Mouse (Mus musculus): ENCODE results near the gene Psmd2. TPM values are rescaled to one million over a fixed set of nuclear protein-coding genes. Genes with fewer than 3 reads are reported as not detected.
A peak's percentile ranks its signal among the peaks of the same experiment; 100 is the strongest.

The Psmd2 gene
- 379 and 388 TPM in 2 replicates for polyA plus RNA-seq (2015; fragmentation: Nextera tagmentation; extraction: Ambion mirVana)

DNA sequence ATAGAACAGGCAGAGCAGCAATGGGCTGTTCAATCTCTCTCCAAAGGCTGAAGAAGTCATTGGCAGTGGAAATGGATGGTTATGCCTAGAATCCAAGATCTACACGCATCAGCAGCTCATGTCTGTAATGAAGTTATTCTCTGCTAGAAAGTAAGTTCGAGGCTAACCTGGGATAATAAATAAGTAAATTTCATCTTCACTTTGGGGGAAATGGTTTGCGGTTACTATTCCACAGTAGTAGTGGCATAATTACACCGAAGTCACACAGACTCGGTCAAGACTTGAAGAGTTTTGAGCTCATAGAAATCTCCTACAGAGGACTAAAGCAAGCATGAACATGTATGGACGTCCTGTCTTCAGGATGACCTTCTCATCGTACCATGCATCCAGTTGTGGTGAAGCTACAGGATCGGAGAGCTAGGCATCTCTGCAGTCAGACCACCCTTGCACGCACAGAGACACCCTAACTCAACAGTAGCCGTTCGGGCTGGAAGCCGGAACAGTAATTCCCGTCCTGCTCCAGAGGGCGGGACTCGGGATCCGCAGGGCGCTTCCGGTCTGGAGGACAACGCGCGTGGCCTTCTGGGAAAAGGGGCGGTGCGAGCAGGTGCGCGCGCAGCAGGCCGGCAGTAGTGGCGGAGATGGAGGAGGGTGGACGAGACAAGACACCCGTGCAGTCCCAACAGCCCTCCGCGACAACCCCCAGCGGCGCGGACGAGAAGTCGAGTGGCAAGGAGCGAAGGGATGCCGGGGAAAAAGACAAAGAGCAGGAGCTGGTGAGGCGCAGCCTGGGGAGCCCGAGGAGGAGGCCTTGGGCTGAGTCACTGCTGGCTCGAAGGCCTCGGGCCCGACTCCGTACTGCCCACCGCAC is at the start of gene Psmd2:
Psmd2 (plus strand) TSS at position 577 of the 871 bp plus-strand sequence.
- H3K4me3 ChIP-seq = peak within 1 kb of the TSS; percentile 95
- H3K27ac ChIP-seq (replicated peaks) = peak within 1 kb of the TSS; percentile 83
- peaks cover 21% of the 10 kb centered on the region for H3K4me1 ChIP-seq
- peaks cover 19% of the 10 kb centered on the region for H3K36me3 ChIP-seq
- 2% methylated on average over 46 of the region's 46 CpGs for WGBS
- H3K9ac ChIP-seq (replicated peaks) = peak within 1 kb of the TSS; percentile 93
- H3K27me3 ChIP-seq = no peaks in the 10 kb centered on the region
- no peaks in the 10 kb centered on the region for H3K9me3 ChIP-seq
- H3K4me2 ChIP-seq (replicated peaks) = peak within 1 kb of the TSS; percentile 89
- peak; percentile 97 for ATAC-seq (replicated peaks)

DNA sequence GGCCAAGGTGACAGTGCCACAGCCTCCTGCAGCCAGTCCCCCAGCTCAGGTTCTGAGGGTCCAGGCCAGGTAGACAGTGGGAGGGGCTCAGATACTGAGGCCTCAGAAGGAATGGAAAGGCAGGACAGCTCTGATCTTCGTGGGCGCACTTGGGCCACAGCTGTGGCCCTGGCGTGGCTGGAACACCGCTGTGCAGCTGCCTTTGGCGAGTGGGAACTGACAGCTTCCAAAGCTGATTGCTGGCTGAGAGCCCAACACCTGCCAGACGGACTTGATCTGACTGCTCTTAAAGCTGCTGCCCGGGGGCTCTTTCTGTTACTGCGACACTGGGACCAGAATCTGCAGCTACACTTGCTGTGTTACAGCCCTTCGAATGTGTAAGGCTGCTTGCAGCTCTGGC is 46.7 kb upstream of the Psmd2 start:
- H3K27ac ChIP-seq (replicated peaks) = no peak overlapping the region; the same call in 1 of the 2 replicates

DNA sequence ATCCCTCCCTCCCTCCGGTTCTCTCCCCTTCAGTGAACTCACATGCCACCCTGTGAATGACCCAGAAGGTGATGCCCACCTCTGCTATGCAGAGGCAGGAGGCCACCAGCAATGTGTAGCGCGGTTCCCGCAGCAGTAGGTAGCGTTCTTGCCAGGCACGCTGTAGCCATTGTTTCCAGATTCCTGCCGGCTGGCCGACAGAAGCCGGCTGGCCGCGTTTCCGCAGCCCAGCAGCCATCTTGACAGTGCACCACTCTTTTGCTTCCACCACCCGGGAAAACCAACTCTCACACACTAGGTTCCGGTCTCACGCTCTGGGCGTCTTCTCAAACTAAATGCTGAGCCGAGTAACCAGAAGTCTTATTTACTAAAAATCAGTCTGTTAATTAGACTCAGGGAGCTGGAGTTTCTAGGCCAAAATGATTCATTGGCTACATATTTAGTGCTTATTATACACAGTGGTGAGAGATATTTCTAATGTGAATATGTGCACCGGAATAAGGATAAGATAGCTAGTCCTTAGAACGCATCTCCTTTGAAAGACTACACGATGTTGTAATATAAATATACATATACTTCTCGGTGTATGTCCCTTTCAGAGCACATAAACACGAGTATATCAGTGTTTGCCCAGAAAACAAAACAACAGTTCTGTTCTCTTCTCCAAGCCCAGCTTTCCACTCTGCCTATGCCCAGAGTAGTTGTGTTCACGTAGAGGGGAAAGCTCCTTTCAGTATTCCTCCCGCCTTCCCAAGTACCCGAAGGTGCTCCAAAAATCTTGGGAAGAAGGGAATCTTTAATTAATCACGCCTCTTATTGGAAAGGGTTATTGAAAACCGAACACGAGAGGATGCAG is 40.7 kb upstream of the Psmd2 start:
- no peaks in the 10 kb centered on the region for H3K9me3 ChIP-seq
- H3K27me3 ChIP-seq = no peaks in the 10 kb centered on the region
- peak overlapping the region; percentile 93 for H3K4me2 ChIP-seq (replicated peaks)
- peak overlapping the region; percentile 75 for H3K4me3 ChIP-seq
- peak overlapping the region; percentile 88 for H3K27ac ChIP-seq (replicated peaks)
- peaks cover 29% of the 10 kb centered on the region for H3K4me1 ChIP-seq
- peak overlapping the region; percentile 85 for H3K9ac ChIP-seq (replicated peaks)
- peaks cover 22% of the 10 kb centered on the region for H3K36me3 ChIP-seq
- whole genome bisulfite sequencing = under 1% methylated on average over 28 of the region's 28 CpGs
- peak; percentile 68 for ATAC-seq (replicated peaks)

More for the DNA sequence above, 46.7 kb upstream of the Psmd2 start:
- no peak overlapping the region for H3K4me3 ChIP-seq
- H3K4me2 ChIP-seq (replicated peaks) = no peak overlapping the region
- 43% methylated on average over 9 of the region's 9 CpGs for WGBS
- no peaks in the 10 kb centered on the region for H3K9me3 ChIP-seq
- H3K9ac ChIP-seq (replicated peaks) = no peak overlapping the region
- peaks cover 11% of the 10 kb centered on the region for H3K4me1 ChIP-seq
- H3K36me3 ChIP-seq = peaks cover 39% of the 10 kb centered on the region
- ATAC-seq (replicated peaks) = 0 out of 2 replicates have a peak, but pooled peaks have one; percentile 34
- no peaks in the 10 kb centered on the region for H3K27me3 ChIP-seq

DNA sequence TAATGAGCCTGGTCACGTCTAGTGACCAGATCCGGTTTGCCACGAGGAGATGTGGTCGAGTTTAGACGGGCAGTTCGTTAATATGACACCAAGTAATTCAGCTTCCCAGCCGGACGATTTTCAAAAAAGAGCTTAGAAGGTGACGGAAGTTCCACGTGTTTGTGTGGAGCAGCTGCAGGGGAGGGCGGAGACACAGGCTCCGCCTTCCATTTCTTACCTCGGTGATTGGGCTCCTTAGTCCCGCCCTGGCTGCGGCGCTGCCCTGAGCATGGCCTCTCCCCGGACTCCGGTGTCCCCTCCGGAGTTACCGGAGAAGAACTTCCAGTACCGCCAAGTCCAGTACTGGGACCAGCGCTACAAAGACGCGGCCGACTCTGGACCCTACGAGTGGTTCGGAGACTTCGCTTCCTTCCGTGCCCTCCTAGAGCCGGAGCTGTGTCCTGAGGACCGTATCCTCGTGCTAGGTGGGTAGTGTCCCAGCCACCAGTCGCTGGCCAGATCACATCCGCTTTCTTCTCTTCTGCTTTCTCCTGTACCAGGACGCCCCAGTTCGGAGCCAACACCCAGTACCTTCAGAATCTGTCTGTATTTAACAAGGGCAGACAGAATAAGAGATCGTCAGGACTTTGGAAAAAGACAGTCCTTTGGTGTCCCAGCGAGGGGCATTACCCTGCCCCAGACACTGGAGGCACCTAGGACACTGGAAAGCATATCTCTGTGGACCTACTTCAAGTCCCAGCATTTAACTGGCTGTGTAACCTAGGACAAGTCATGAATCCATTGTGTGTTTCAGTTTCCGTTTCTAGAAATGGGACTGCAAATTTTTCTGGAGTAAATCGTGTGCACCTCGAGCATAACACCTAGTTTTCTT is 39.9 kb upstream of the Psmd2 start, which contains the start of the genes Eef1akmt4, Gm49333 and Alg3:
Eef1akmt4 (plus strand) TSS at position 237 of the 871 bp plus-strand sequence.
Gm49333 (plus strand) TSS at position 254 of the 871 bp plus-strand sequence.
Alg3 (minus strand) TSS at position 379 of the 871 bp plus-strand sequence.
- Histone ChIP-seq H3K9me3 (no peaks in the 10 kb centered on the region), H3K27ac (replicated peaks) (peak within 1 kb of the TSS; percentile 88), H3K27me3 (no peaks in the 10 kb centered on the region), H3K36me3 (peaks cover 16% of the 10 kb centered on the region), H3K4me2 (replicated peaks) (peak within 1 kb of the TSS; percentile 93), H3K9ac (replicated peaks) (peak within 1 kb of the TSS; percentile 85), H3K4me1 (peaks cover 29% of the 10 kb centered on the region), H3K4me3 (peak within 1 kb of the TSS; percentile 75)
- 1% methylated on average over 41 of the region's 41 CpGs for WGBS
- peak; percentile 95 for ATAC-seq (replicated peaks)

DNA sequence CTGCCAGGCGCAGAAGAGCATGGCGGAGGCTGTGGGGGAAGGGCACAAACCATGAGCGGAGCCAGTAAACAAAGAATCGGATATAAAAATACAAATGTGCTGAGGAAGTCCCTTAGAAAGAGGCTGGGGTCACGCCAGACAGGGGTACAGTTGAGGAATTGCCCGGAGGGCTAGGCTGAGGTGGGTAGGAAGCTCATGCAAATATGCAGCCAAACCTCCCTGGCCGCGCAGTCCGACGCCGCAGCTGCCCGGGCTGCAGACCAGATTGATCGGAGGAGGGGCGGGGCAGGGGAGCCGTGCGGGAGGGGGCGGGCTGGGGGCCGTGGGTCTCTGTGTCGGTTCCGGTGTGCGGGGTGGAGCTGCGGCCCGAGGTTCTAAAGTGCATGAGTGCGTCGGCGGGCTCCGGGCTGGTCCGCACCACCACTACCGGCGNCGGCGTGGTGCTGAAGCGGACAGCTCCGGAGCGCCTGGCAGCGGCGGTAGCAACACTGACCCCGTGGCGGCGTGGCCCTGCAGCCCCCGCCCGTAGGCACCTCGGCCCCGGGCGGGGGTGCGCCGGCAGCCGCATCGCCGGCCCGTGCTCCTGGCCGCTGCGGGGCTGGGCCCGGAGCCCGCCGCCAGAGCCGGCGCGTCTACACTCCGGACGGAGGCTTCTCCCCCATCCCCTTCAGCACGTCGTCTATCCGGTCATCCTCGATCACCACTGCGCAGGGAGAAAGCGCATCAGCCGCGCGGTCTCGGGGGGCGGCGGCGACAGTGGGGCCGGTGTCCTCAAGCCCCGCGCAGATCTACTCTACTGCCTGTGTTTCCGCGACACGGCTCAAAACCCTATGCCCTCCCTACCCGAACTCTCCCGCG is 31.7 kb upstream of the Psmd2 start:
- Histone ChIP-seq H3K4me2 (replicated peaks) (peak overlapping the region; percentile 84), H3K36me3 (peaks cover 8% of the 10 kb centered on the region), H3K9me3 (no peaks in the 10 kb centered on the region), H3K9ac (replicated peaks) (peak overlapping the region; percentile 92), H3K27me3 (no peaks in the 10 kb centered on the region), H3K27ac (replicated peaks) (peak overlapping the region; percentile 92), H3K4me3 (peak overlapping the region; percentile 90), H3K4me1 (peaks cover 36% of the 10 kb centered on the region)
- ATAC-seq (replicated peaks) = peak; percentile 15
- WGBS = under 1% methylated on average over 82 of the region's 83 CpGs

DNA sequence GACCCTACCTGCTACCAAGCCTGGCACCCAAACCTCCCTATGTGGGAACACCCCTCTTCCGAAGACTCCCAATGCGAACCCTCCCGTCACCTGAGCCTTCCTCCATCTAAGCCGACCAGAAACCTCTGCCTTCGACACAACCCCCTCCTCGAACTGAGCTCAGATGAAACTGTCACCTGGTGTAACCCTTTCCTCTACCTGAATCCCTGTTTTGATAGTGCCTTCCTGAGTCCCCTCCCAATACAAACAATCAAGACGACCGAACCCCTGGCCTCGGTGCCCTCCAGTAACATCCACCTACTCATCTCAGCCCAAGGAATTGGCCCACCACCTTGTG is 31.1 kb upstream of the Psmd2 start:
- H3K9ac ChIP-seq (replicated peaks) = peak overlapping the region; percentile 92
- no peaks in the 10 kb centered on the region for H3K9me3 ChIP-seq
- H3K4me3 ChIP-seq = peak overlapping the region; percentile 90
- no peaks in the 10 kb centered on the region for H3K27me3 ChIP-seq
- H3K4me2 ChIP-seq (replicated peaks) = peak overlapping the region; percentile 84
- peak overlapping the region; percentile 92 for H3K27ac ChIP-seq (replicated peaks)
- ATAC-seq (replicated peaks) = no peak
- 0% methylated on average over 9 of the region's 9 CpGs for WGBS
- peaks cover 36% of the 10 kb centered on the region for H3K4me1 ChIP-seq
- peaks cover 8% of the 10 kb centered on the region for H3K36me3 ChIP-seq

DNA sequence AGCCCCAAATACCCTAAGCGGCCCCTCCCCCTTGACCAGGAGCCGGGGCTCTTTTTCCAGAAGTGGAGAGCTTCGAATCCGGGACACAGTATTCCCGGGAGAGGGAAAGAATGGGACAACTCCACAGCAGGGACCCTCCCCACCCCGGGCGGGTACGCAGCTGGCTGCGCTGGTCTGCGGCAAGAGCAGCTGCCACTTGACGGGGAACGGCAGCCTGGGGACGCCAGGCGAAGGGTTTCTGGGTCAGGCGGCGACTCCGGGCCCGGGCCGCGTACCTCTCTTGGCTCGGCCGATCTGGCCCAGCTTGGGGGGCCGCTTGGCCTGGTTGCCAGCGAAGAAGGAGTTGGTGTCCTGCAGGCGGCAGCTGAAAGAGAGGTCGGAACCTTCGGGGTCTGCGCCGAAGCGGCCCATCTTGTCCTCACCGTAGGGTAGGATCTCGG is 30.7 kb upstream of the Psmd2 start:
- H3K4me2 ChIP-seq (replicated peaks) = peak overlapping the region; percentile 84
- peak overlapping the region; percentile 90 for H3K4me3 ChIP-seq
- peak; percentile 14 for ATAC-seq (replicated peaks)
- under 1% methylated on average over 32 of the region's 32 CpGs for WGBS
- no peaks in the 10 kb centered on the region for H3K27me3 ChIP-seq
- peak overlapping the region; percentile 92 for H3K9ac ChIP-seq (replicated peaks)
- H3K27ac ChIP-seq (replicated peaks) = peak overlapping the region; percentile 92
- H3K36me3 ChIP-seq = peaks cover 8% of the 10 kb centered on the region
- no peaks in the 10 kb centered on the region for H3K9me3 ChIP-seq
- H3K4me1 ChIP-seq = peaks cover 36% of the 10 kb centered on the region

DNA sequence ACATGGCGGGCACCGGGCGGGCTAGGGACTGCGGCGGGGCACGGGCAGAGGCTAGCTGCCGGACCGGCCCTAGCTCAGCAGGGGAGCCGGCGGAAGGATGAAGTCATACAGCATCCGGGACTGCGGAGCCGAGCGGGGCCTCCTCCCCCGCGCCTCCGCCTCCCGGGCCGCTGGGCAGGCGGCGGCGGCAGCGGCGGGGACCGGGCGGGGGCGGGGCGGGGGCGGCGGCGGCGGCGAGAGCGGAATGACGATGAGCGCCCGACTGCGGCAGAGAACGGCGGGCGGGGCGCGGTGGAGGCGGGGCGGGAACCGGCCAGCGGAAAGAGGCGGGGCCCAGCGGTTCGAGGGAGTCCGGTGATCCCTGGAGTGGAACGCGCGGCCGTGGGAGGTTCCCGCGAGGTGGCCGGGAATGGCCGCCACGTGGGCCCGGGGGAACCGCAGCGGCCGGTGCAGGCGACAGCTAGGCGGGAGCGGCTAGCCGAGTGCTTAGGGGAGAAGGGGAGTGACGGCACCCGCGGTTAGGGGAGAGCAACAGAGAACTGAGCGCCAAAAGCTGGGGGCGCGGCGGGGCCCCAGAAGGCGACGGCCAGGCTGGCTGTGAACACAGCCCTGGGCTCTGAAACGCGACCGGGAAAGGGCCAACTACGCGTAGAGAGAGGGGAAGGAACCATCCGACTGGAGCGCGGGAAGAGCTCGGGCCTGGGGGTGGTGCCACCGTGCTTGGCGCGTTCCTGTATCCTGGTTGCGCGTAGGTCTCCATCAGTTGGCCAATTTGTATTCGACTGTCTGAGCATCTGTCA is 30.1 kb upstream of the Psmd2 start, which contains the start of gene Camk2n2:
Camk2n2 (minus strand) TSS at position 97 of the 800 bp plus-strand sequence.
- H3K4me1 ChIP-seq = peaks cover 36% of the 10 kb centered on the region
- peaks cover 5% of the 10 kb centered on the region; the same call in 1 of the 2 replicates for H3K36me3 ChIP-seq
- peak within 1 kb of the TSS; percentile 92 for H3K27ac ChIP-seq (replicated peaks)
- peak within 1 kb of the TSS; percentile 84 for H3K4me2 ChIP-seq (replicated peaks)
- peak within 1 kb of the TSS; percentile 92 for H3K9ac ChIP-seq (replicated peaks)
- no peaks in the 10 kb centered on the region for H3K27me3 ChIP-seq
- peak within 1 kb of the TSS; percentile 90 for H3K4me3 ChIP-seq
- H3K9me3 ChIP-seq = no peaks in the 10 kb centered on the region
- ATAC-seq (replicated peaks) = peak; percentile 52
- WGBS = 1% methylated on average over 79 of the region's 92 CpGs

DNA sequence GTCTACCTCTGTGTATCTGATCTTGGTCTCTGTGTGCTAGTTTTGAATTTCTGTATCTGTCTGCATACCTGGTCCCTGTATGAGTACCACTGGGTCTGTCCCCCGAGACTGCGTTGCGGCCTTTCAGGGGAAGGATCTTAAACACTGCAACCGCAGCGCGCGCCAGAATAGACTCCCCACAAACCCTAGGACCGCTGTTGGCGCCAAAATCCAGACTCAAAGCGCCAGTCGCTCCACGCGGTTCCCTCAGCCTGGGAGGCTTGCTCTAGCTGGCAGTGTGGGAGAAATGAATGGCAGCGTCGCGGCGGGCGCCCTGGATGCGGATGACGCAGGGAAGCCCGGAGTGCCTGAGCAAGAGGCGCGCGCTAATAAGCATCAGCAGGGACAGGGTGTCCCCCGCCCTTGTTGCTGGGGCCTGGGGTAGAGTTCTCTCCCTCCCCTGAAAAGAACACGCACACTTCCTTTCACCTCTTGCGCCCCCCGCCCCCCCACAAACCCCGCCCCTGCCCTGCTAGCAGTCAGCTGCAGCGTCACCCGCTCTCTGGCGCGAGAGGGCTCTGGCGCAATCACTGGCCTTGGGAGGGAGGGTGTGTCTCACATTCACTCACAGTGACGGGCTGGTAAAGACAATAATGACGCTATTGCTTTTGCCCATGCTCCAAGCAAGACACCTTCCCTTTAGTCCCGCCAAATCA is 29.3 kb upstream of the Psmd2 start:
- peak; percentile 55 for ATAC-seq (replicated peaks)
- peak overlapping the region; percentile 84 for H3K4me2 ChIP-seq (replicated peaks)
- peak overlapping the region; percentile 92 for H3K27ac ChIP-seq (replicated peaks)
- WGBS = under 1% methylated on average over 36 of the region's 37 CpGs
- H3K27me3 ChIP-seq = no peaks in the 10 kb centered on the region
- H3K36me3 ChIP-seq = peaks cover 5% of the 10 kb centered on the region; the same call in 1 of the 2 replicates
- H3K9me3 ChIP-seq = no peaks in the 10 kb centered on the region
- H3K9ac ChIP-seq (replicated peaks) = peak overlapping the region; percentile 92
- H3K4me1 ChIP-seq = peaks cover 36% of the 10 kb centered on the region
- H3K4me3 ChIP-seq = peak overlapping the region; percentile 90

Data from forebrain, embryonic 15.5 days (tissue).